Mouse (Mus musculus) G1E (cell line): ENCODE measurements around the gene Hsp90ab1. TPM values are rescaled to one million over a fixed set of nuclear protein-coding genes. Genes with fewer than 3 reads are reported as not detected.

ENCODE experiments used
- ATAC-seq: 2 replicates; pipeline ENCODE4 v1.8.0; 2016; ENCODE audit warnings: mild to moderate bottlenecking; ENCODE audit not compliant: insufficient number of reproducible peaks, poor library complexity, low FRiP score, severe bottlenecking; ENCODE audit errors: extremely low read depth
- DNase-seq: peaks from one replicate; pipeline ENCODE4 v3.0.0; 2012; ENCODE audit warnings: low spot score
- H3K27me3 ChIP-seq: 2 replicates; pipeline ENCODE4 v1.6.1; 2012; ENCODE audit warnings: mild to moderate bottlenecking, low read length, inconsistent platforms; ENCODE audit not compliant: insufficient read depth
- H3K36me3 ChIP-seq: replicated peaks from 2 replicates; pipeline ENCODE3; 2012; ENCODE audit warnings: mild to moderate bottlenecking, inconsistent platforms
- H3K4me1 ChIP-seq: 2 replicates; pipeline ENCODE4 v1.6.1; 2012; ENCODE audit warnings: low read depth, low read length, inconsistent platforms, mixed read lengths; ENCODE audit not compliant: insufficient read depth
- H3K4me3 ChIP-seq: 2 replicates; pipeline ENCODE4 v1.5.1; 2012; ENCODE audit warnings: low read depth, mild to moderate bottlenecking, inconsistent platforms, low read length, moderate library complexity, mixed read lengths
- H3K9me3 ChIP-seq: replicated peaks from 2 replicates; pipeline ENCODE4 v1.6.1; 2012; ENCODE audit warnings: inconsistent platforms
- CTCF ChIP-seq: IDR thresholded peaks from 2 replicates; pipeline ENCODE4 v1.5.1; 2012; ENCODE audit warnings: low read depth, low read length, inconsistent platforms, mixed read lengths
- GATA1 ChIP-seq: IDR thresholded peaks from 2 replicates; pipeline ENCODE4 v1.6.1; 2012; ENCODE audit warnings: borderline replicate concordance, low read length, inconsistent platforms, mixed read lengths
- GATA2 ChIP-seq: IDR thresholded peaks from 2 replicates; pipeline ENCODE4 v1.6.1; 2012; ENCODE audit warnings: low read depth, low read length, inconsistent platforms, borderline replicate concordance
- POLR2AphosphoS5 ChIP-seq: IDR thresholded peaks from 2 replicates; pipeline ENCODE4 v1.6.1; 2012; ENCODE audit warnings: low read depth, low read length, inconsistent platforms; ENCODE audit not compliant: insufficient replicate concordance
- TAL1 ChIP-seq: conservative IDR thresholded peaks from 2 replicates; pipeline ENCODE4 v1.6.1; 2012; ENCODE audit warnings: low read depth, low read length, inconsistent platforms, mixed read lengths
- polyA plus RNA-seq: library from polyadenylated mRNA; stranded (reverse); fragments of >175 nt; gene quantifications from 2 replicates; pipeline ENCODE4 v1.2.3, GENCODE M21; 2012
- total RNA-seq, 2 experiments: library from RNA; stranded (forward) in 1 of 2; stranded (reverse) in 1 of 2; fragments of 200-1000 nt in 1 of 2; fragments of >200 nt in 1 of 2; fragmentation: Nextera tagmentation in 1 of 2; gene quantifications; 2 replicates each; pipeline ENCODE4 v1.2.3; 2014 to 2017

The Hsp90ab1 gene
- total and polyA plus RNA-seq, 3 experiments: 1,104 to 1,547 (median 1,427) TPM

GRCm38 (mm10) chr17:45524961-45525360 lies 48.1 kb downstream of the Hsp90ab1 start:
- no peak overlapping the region for H3K4me3 ChIP-seq
- peaks cover 16% of the 10 kb centered on the region for H3K36me3 ChIP-seq
- H3K27me3 ChIP-seq: peaks cover 33% of the 10 kb centered on the region
- DNase-seq (no peak), ATAC-seq (no peak)
- H3K4me1 ChIP-seq: 0 out of 2 replicates have a peak, but pooled peaks cover 2% of the 10 kb centered on the region
- no peaks in the 10 kb centered on the region for H3K9me3 ChIP-seq
- TF ChIP-seq TAL1 (no peak), GATA1 (no peak), POLR2AphosphoS5 (no peak), GATA2 (no peak), CTCF (no peak)

GRCm38 (mm10) chr17:45523263-45523662 lies 49.8 kb downstream of the Hsp90ab1 start, which contains the start of gene Tcte1:
TSS of gene Tcte1 (plus strand) at chr17:45523434.
- peaks cover 33% of the 10 kb centered on the region for H3K36me3 ChIP-seq
- ATAC-seq (no peak), DNase-seq (no peak)
- no peak within 1 kb of the TSS for H3K4me3 ChIP-seq
- H3K4me1 ChIP-seq: 0 out of 2 replicates have a peak, but pooled peaks cover 2% of the 10 kb centered on the region
- H3K27me3 ChIP-seq: peaks cover 28% of the 10 kb centered on the region
- no peaks in the 10 kb centered on the region for H3K9me3 ChIP-seq
- TF ChIP-seq GATA2 (no peak), POLR2AphosphoS5 (no peak), CTCF (no peak), GATA1 (no peak), TAL1 (no peak)

DNA sequence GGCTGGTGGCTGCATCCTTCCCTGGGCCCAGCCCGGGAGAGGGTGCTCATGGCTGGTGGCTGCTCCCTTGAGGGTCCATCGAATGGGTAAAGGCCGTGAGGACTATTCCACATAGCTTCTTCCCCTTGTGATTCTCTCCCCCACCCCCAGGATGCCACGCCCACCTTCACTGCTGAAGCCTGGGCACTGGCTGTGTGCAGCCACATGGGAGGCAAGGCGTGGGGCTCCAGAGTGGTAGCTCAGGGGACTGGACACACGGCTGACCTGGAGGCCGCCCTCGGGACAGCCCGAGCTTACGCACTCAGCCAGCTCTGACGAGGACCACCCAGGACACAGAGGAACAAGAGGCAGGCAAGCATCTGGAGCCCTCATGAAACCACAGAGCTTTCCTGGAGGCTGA lies 52.9 kb downstream of the Hsp90ab1 start:
- no peak for ATAC-seq
- H3K27me3 ChIP-seq: peaks cover 17% of the 10 kb centered on the region
- no peak for DNase-seq
- no peak overlapping the region for H3K4me3 ChIP-seq
- H3K4me1 ChIP-seq: peaks cover 4% of the 10 kb centered on the region
- H3K9me3 ChIP-seq: no peaks in the 10 kb centered on the region
- TF ChIP-seq POLR2AphosphoS5 (no peak), GATA2 (no peak)
- H3K36me3 ChIP-seq: peaks cover 64% of the 10 kb centered on the region

DNA sequence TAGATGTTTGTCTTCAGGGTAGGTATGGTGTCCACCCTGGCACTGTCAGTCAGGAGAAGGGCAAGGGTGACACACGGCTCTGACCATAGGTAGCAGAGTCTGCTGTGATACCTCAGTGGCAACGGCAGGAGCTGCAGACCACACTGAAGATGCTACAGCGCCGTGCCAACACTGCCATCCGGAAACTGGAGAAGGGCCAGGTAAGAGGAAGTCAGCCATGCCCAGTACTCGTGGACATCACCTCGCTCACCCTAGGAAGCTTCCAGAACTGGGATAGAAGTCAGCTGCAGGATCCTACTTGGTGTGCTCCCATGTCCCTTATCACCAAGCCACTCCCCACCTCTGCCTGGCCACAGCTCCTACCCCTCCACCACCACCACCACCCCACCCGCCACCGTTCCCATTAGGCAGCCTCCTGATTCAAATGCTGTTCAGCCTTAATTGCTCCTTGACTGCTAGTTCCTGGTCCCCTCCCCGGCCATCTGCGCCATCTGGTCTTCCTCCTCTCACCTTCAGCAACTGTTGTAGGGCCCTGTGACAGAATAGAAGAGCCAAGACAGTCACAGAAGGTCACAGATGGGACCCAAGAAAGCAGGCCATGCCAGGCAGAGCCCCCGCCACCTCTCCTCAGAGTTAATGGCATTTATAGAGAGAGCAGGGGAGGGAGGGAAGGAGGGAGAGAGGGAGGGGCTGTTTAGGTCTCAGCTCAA lies 54.1 kb downstream of the Hsp90ab1 start:
- Histone ChIP-seq H3K9me3 (no peaks in the 10 kb centered on the region), H3K27me3 (peaks cover 7% of the 10 kb centered on the region; the same call in 1 of the 2 replicates), H3K4me3 (no peak overlapping the region), H3K4me1 (peaks cover 9% of the 10 kb centered on the region), H3K36me3 (peaks cover 75% of the 10 kb centered on the region)
- TF ChIP-seq CTCF (no peak), GATA1 (no peak), TAL1 (no peak), POLR2AphosphoS5 (no peak), GATA2 (no peak)
- no peak for ATAC-seq
- DNase-seq: no peak

Other genes with a start within 250 kb of the Hsp90ab1 start
- gene Cdc5l, start 139.5 kb downstream of the Hsp90ab1 start, total RNA-seq (2014; fragmentation: Nextera tagmentation): 73.2 and 78.5 TPM in 2 replicates
- 106 and 109 TPM in 2 replicates for gene Cdc5l, start 139.5 kb downstream of the Hsp90ab1 start, total RNA-seq (2017)
- 6.5 and 7.5 TPM in 2 replicates for gene Cdc5l, start 139.5 kb downstream of the Hsp90ab1 start, polyA plus RNA-seq
- not detected in 2 replicates for gene Spats1, start 97.9 kb downstream of the Hsp90ab1 start, total RNA-seq (2014; fragmentation: Nextera tagmentation)
- gene Spats1, start 97.9 kb downstream of the Hsp90ab1 start, total RNA-seq (2017): 0.11 and 0.17 TPM in 2 replicates
- gene Spats1, start 97.9 kb downstream of the Hsp90ab1 start, polyA plus RNA-seq: not detected in 2 replicates
- gene Aars2, start 66.4 kb downstream of the Hsp90ab1 start, total RNA-seq (2014; fragmentation: Nextera tagmentation): 6.8 and 17.1 TPM in 2 replicates
- 7.8 and 8.7 TPM in 2 replicates for gene Aars2, start 66.4 kb downstream of the Hsp90ab1 start, total RNA-seq (2017)
- 34.7 and 43.0 TPM in 2 replicates for gene Aars2, start 66.4 kb downstream of the Hsp90ab1 start, polyA plus RNA-seq
- not detected in 2 replicates for gene Tcte1, start 49.8 kb downstream of the Hsp90ab1 start, total RNA-seq (2014; fragmentation: Nextera tagmentation)
- 0.12 TPM in 1 of 2 replicates, not detected in the other for gene Tcte1, start 49.8 kb downstream of the Hsp90ab1 start, total RNA-seq (2017)
- not detected in 2 replicates for gene Tcte1, start 49.8 kb downstream of the Hsp90ab1 start, polyA plus RNA-seq
- not detected in 2 replicates for gene Tmem151b, start 23.6 kb downstream of the Hsp90ab1 start, total RNA-seq (2014; fragmentation: Nextera tagmentation)
- gene Tmem151b, start 23.6 kb downstream of the Hsp90ab1 start, total RNA-seq (2017): under 0.01 TPM in 1 of 2 replicates, not detected in the other
- gene Tmem151b, start 23.6 kb downstream of the Hsp90ab1 start, polyA plus RNA-seq: not detected in 2 replicates
- gene Nfkbie, start 17.6 kb downstream of the Hsp90ab1 start, total RNA-seq (2014; fragmentation: Nextera tagmentation): 5.1 and 5.9 TPM in 2 replicates
- 11.0 and 11.1 TPM in 2 replicates for gene Nfkbie, start 17.6 kb downstream of the Hsp90ab1 start, total RNA-seq (2017)
- gene Nfkbie, start 17.6 kb downstream of the Hsp90ab1 start, polyA plus RNA-seq: 8.6 and 9.2 TPM in 2 replicates
- gene Slc35b2, start 9.4 kb downstream of the Hsp90ab1 start, total RNA-seq (2014; fragmentation: Nextera tagmentation): 46.5 and 60.9 TPM in 2 replicates
- gene Slc35b2, start 9.4 kb downstream of the Hsp90ab1 start, total RNA-seq (2017): 65.9 and 77.1 TPM in 2 replicates
- gene Slc35b2, start 9.4 kb downstream of the Hsp90ab1 start, polyA plus RNA-seq: 24.6 and 24.9 TPM in 2 replicates
- gene Slc29a1, start 26.3 kb upstream of the Hsp90ab1 start, total RNA-seq (2014; fragmentation: Nextera tagmentation): 107 and 116 TPM in 2 replicates
- 93.5 and 118 TPM in 2 replicates for gene Slc29a1, start 26.3 kb upstream of the Hsp90ab1 start, total RNA-seq (2017)
- gene Slc29a1, start 26.3 kb upstream of the Hsp90ab1 start, polyA plus RNA-seq: 143 and 207 TPM in 2 replicates
- gene Mymx, start 28.8 kb upstream of the Hsp90ab1 start, total RNA-seq (2014; fragmentation: Nextera tagmentation): not detected in 2 replicates
- gene Mymx, start 28.8 kb upstream of the Hsp90ab1 start, total RNA-seq (2017): not detected in 2 replicates
- not detected in 2 replicates for gene Mymx, start 28.8 kb upstream of the Hsp90ab1 start, polyA plus RNA-seq
- gene Capn11, start 86.1 kb upstream of the Hsp90ab1 start, total RNA-seq (2014; fragmentation: Nextera tagmentation): not detected in 2 replicates
- not detected in 2 replicates for gene Capn11, start 86.1 kb upstream of the Hsp90ab1 start, total RNA-seq (2017)
- gene Capn11, start 86.1 kb upstream of the Hsp90ab1 start, polyA plus RNA-seq: not detected in 2 replicates
- 36.2 and 36.8 TPM in 2 replicates for gene Mrpl14, start 113.1 kb upstream of the Hsp90ab1 start, total RNA-seq (2014; fragmentation: Nextera tagmentation)
- 17.3 and 29.6 TPM in 2 replicates for gene Mrpl14, start 113.1 kb upstream of the Hsp90ab1 start, total RNA-seq (2017)
- 237 and 310 TPM in 2 replicates for gene Mrpl14, start 113.1 kb upstream of the Hsp90ab1 start, polyA plus RNA-seq
- gene Tmem63b, start 113.6 kb upstream of the Hsp90ab1 start, total RNA-seq (2014; fragmentation: Nextera tagmentation): 22.6 and 25.0 TPM in 2 replicates
- 8.7 and 9.9 TPM in 2 replicates for gene Tmem63b, start 113.6 kb upstream of the Hsp90ab1 start, total RNA-seq (2017)
- gene Tmem63b, start 113.6 kb upstream of the Hsp90ab1 start, polyA plus RNA-seq: 18.6 and 21.6 TPM in 2 replicates
- 11.8 TPM in 1 of 2 replicates, not detected in the other for gene 1600014C23Rik, start 160.6 kb upstream of the Hsp90ab1 start, total RNA-seq (2014; fragmentation: Nextera tagmentation)
- gene 1600014C23Rik, start 160.6 kb upstream of the Hsp90ab1 start, total RNA-seq (2017): 3.6 and 4.4 TPM in 2 replicates
- gene 1600014C23Rik, start 160.6 kb upstream of the Hsp90ab1 start, polyA plus RNA-seq: 2.2 and 2.7 TPM in 2 replicates